Mouse (Mus musculus): Measurements from ENCODE around the gene Gm48551. TPM values are rescaled to one million over a fixed set of nuclear protein-coding genes. Genes with fewer than 3 reads are reported as not detected.

Gene Gm48551
- total RNA-seq, 2 experiments from 2014 or later: 1.7 to 1.8 TPM

DNA sequence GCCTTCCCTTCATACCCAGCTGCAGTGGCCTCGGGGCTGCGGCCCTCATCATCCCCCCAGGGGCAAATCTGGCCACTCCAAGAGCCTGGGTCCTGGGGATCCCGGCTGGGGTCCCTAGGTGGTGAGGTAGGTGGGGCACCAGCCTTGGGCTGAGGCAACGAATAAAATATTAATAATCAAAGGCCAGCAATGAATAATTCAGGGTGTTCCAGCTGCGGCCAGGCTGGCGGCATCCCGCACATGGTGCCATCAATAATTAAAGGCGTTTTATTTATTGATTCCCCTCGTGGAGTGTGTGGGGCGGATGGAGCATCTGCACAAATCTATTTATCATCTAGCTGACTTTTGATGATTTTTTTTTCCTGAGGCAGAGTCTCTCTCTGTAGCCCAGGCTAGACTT is 19.2 kb downstream of the Gm48551 start:
- DNase-seq (ENCODE audit: low spot score in 2 of 2): no peak

DNA sequence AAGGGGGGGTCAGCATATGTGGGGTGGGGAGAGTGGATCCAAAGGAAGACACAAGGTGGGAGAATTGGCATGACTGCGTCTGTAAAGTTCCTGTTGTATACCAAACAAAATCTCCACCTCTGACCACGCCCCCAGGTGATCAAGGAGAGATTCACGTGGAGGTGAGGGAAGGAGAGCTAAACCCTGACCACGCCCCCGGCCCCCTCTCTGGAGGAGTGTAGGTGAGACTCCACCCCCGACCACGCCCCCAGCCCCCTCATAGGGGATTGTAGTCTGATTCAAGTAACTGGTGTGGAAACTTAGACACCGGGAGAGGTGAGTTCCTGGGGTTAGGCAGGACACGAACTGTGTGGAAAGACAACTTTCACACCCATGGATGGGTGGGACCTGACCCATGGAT is 19.8 kb downstream of the Gm48551 start:
- no peak for DNase-seq (ENCODE audit: low spot score in 2 of 2)

DNA sequence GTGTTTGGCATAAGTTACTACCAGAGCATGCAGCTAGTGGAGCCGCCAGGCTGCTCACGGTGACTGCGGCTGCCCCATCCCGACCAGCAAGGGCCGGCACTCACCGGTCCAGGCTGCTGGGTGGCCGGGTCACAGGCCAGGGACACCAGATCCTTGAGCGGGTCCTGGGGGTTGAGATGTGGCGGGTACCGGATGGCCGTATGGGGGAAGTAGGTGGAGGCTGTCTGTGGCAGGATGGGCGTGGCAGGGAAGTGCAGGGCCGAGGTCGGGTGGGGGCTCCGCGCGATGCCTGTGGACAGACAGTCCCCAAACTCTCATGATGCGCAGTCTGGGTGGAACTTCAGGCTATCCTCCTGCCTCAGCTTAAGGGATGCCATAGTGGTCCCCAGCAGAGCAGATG is 20.5 kb downstream of the Gm48551 start:
- no peak for DNase-seq (ENCODE audit: low spot score in 2 of 2)

DNA sequence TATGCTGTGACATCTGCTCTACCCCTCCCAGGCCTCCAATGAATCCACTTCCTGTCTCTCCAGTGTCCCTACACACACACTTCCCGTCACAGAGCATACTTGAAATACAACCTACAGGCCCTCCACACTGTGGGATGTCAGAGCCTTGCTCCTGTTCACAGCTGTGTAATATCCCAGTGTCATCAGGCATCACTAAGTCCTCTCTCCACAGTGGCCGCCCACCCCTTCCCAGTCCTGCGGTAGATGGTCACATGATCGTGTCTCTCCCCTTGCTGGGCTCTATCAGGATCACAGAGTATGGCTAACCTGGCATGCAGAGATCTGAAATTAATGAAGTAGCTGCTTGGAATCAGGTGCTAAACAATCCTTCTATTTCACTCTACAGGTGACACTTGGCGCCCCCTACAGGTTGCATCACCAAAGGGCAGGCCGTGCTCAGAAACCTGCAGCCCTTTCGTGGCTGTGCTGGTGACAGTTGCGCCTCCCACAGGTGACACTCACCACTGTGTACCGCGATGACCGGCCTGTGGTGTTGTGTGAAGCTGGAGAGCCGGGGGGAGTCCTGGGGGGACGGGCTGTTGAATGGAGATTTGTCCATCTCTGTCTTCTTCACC is 21.4 kb downstream of the Gm48551 start:
- DNase-seq (ENCODE audit: low spot score in 2 of 2): no peak

DNA sequence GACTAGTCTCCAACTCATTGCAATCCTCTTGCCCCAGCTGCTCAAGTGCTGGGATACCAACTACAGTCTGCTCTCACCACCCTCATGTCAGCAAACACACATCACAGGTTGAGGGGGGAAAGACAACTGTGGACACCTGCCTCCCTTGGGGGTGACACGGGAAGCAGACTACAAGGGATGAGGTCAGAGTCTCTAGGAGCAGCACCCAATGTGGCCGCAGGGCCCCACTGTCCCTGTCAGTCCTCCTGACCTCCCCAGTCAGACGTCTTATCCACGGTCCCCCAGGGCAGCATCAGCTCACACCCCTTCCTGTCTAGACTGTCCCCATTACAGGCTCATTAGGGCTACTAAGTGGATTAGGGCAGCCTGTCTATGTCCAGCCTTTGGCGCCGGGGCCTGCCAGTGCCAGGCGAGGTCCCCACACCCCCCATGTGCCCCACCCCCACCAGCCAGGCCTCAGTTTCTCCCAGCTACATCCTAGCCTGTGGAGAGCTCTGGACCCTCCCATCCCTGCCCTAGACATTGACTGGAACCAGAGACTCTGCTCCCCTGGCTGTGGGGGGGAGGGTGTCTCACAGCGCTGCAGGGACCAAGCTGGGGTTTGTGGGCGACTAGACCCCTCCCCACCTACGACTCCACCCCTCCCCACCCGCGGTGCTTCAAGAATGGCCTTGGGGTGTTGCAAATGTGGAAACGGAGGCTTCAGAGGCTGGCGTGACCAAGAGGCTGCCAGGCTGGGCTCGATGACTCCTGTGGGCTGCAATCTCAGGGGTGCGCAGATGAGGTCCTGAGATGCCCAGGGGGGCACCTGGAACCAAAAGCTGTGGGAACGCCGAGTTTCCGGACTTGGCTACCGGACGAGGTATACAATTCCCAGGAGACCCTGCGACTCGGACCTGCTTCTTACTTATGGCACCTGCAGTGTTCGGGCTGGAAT is 22.5 kb downstream of the Gm48551 start:
- no peak for DNase-seq (ENCODE audit: low spot score in 2 of 2)

DNA sequence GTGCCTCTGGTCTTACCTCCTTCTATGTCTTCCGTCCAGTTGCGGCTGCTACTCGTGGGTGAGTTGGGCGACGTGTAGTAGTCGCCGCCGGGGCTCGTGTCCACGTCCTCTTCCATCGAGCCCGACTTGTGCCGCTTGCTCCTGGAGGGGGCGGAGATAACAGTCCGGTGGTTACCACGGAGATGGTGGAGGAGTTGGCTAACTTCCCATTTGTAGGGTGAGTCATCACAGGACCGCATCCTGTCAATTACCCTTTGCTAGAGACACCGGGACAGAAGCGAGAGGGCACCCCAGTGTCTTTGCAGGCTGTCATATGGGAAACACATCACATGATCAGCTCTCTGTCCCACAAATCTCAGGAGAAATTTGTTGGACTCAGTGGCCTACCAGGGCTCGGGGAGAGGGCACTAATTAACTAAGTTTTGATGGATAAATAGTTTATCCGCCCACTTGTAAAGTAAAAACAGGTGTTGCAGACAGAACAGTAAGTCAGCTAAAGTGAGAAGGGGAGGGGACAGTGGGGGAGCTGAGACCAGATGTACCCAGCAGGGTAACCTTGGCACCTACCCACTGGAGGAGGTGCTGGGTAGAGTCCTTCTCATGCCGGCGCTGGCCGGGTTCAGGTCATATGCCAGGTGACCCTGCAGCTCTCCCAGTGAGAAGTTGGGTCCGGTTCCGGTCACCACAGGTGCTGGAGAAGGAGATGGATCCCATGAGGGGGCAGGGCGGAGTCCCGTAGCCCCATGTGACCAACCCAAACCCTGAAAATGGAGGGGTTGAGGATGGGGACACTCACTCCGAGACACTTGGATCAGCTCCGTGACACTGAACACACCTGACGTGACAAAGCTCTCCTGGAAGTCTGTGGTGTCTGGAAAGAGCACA is 23.5 kb downstream of the Gm48551 start:
- no peak for DNase-seq (ENCODE audit: low spot score in 2 of 2)

DNA sequence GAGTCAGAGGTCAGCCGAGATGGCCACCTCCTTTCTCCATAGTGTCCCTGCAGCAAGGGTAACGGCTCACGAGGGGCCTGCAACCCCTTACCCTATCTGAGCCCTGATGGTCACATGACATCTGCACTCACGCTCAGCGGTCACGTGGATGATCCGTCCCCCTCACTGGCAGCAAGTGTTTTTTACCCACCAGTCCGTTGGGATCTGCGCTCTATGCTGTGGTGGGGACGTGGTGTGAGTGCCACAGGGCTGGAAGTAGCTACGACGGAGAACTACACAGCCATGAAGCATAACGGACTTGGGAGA is 24.1 kb downstream of the Gm48551 start:
- DNase-seq (ENCODE audit: low spot score in 2 of 2): no peak

DNA sequence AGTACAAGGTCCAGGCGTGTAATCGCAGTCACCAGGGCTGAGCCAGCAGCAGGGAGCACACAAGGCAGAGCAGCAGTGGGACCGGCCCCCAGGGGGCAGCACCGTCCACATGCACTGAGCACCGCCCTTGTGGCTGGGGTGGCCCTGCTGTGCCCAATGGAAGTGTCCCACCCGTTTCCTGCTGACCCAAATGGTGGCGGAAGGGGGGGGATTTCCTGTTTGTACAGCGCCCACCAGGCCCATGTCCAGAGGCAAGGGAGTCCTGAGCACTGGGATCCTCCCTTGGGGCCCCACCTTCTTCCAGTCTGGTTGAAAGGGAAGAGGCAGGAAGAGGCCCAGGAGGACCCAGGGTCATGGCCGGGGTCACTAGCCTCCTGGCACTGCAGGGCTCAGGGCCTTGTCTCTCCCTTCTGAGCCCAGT is 24.6 kb downstream of the Gm48551 start:
- peak in 1 of 2 experiments; percentile 77 for DNase-seq (ENCODE audit: low spot score in 2 of 2)

DNA sequence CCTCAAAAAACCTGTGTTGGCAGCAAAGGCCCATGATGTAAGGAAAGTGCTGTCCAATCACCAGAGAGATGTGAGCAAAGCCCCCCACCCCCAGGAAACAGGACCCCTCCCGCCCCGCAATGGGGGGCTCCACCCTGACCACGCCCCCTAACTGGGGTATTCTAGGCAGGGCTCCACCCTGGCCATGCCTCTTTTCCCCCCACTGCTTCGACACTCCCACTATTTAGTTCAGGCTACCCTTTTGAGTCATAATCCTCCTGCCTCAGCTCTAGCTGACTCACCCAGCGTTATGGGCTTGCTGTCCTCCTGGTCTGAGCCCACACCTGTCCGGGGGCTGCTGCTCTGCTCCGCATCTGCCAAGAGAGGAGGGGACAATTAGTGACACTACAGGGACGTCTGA is 25.1 kb downstream of the Gm48551 start:
- DNase-seq (ENCODE audit: low spot score in 2 of 2): no peak

DNA sequence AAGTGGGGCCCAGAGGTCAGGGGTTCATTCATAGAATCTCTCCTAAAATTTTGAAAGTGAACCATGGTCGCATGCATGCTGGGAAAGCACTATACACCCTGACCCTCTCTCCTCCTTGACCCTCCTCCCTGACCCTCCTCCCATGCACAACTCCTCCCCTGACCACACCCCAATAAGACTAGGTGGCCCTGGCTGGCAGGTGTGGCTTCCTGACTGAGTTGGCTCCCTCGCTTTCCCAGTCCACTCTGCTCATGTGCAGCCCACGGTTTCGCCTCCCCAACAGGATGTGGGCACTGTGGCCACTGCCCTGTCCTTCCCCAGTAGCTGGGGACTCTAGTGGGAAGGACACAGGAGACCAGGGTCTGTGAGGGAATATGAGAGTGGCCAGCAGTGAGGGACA is 26.1 kb downstream of the Gm48551 start:
- DNase-seq (ENCODE audit: low spot score in 2 of 2): no peak

DNA sequence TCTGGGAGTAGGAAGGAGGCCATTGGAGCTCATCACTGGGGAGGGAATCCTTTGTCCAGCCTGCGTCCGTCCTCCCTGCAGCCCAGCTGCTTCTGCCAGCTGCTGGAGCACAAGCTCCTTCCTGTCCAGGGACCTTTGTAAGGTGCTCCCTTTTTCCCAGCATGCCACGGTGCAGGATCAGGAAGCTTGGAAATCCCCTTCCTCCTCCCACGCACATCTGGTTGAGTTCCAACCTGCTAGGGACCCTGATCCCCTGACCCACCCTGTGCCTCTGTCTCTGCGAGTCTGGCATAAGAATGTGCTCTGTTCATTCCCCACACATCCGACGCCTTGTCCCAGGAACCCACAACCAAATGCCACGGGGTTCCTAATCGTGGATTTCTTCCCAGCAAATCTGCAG is 26.7 kb downstream of the Gm48551 start:
- no peak for DNase-seq (ENCODE audit: low spot score in 2 of 2)

DNA sequence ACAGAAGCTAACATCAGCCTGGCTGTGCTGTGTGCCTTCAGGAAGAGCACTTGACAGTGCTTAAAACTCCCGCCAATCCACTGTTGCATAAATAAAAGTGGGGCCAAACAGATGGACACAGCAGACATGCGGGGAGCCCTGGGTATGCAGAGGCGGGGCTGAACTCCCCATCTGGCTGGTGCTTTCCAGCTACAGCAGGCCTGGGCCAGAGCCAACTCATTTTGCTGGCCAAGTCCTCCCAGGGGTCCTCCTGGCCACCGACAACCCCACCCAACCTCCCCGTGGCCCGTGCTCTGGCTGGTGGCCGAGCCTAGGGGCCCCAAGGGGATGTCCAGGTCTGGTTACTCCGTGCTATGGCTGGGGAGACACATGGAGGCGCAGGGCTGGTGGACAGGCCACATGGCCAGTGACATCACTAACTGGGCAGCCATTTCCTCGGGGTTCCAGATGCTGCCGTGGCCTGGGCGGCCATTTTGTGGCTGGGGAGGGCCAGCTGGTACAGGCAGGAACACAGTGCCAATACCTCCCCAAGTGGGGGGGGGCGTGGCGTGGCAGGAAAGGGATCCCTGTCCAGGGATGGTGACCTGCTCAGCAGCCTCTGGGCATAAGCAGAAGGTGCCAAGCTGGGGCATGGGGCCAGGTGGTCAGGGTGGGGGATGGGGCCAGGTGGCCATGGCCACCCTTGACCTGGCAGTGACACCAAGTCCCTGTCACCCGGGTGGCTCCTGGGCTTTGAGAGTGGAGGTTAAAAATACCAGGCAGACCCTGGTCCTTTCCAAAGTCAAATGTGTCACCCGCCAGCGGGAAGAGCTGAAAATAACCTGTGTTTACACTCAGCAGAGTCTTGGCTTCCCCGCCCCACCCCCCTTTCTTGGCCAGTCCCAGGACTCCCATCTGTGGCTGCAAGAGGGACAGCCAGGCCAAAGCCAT is 27.5 kb downstream of the Gm48551 start:
- DNase-seq (ENCODE audit: low spot score in 2 of 2): no peak

DNA sequence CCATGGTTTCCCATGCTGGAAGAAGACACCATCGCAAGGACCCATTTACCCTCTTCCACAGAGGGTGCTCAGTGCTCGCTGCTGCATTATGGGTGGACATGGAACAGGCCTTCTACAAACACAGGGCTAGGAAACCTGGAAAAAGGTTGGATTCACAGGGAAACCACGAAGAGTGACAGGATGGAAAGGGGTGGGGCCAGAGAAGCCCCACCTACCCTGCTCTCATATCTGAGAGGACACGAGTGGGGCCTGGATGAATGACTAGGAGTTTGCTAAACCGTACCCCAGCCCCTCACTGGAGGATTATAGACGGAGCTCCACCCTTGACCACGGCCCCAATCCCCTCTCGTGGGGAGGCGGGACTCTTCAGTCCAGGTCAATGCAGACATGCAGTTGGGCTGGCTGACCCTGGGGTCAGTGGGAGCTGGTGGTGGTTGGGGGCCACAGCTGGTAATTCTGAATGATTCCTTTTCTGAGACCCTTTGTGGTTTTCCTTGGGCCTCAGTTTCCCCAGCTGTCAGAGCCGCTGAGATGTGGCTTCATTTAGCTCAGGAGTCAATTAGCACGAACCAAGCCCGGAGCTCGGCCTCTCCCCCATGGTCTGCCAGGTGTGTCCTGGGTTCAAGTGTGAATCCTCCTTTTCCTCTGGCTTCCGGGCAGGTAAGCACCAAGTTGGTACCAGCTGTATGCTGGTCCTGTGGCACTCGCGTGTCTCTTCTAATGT is 28.5 kb downstream of the Gm48551 start:
- DNase-seq (ENCODE audit: low spot score in 2 of 2): no peak

DNA sequence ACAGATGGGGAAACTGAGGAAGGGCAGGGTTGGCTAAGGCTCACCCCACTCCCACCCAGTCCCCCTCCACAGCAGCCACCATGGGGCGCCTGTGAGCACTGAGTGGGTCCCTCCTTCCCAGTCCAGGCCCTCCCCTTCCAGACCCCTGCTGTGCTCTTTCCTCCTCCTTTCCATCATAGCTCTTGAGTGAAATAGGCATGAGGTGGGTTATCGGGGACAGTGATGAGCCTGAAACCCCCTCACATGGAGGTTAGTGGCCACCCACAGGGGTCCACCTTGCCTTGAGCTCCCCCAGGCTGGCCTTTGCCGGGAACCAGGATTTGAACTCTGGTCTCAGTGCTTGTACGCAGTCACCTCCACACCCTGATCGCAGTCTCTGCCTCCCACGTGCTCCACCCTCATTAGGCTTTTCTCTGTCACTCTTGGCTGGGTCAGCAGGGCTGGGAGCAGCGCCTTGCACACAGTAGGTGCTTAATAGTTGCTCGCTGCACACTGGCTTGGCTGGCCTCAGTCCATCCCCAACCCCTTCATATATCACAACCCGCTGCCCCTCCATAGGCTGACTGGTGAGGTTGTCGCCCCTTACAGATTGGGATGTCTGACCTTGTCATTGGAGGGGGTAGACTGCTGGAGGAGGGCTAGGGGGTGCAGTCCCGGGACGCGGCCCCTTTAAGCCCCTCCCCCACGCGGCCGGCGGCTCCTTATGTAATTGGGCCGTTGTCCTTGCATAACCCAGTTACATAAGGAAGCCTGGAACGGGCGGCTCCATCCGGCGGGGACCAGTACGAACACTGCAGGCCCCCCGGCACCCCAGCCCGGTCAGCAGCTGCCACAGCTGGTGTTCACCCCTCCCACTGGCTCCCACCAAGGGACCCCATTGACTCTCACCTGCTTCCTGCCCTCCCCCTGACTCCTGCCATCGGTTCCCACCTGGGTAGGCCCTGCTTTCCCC is 29.3 kb downstream of the Gm48551 start:
- DNase-seq (ENCODE audit: low spot score in 2 of 2): peak in 1 of 2 experiments; percentile 70

DNA sequence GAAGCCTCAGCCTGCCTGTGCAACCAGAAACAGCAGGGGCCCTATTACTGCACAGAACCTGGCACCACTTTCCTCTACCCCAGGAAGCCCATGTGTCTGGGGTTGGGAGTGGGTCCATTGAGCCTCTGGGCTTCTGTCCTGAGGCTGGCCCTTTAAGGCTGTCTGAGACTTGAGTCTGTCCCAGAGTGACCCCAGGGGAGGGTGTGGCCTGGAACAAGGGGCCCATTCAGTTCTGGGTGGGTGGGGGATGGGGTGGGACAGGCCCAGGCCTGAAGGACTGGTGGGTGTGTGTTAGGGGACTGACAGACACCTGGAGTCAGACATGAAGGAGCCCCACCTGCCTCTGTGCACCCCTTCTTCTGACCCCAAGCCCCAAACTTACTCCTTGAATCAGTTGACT is 30.4 kb downstream of the Gm48551 start:
- no peak for DNase-seq (ENCODE audit: low spot score in 2 of 2)

DNA sequence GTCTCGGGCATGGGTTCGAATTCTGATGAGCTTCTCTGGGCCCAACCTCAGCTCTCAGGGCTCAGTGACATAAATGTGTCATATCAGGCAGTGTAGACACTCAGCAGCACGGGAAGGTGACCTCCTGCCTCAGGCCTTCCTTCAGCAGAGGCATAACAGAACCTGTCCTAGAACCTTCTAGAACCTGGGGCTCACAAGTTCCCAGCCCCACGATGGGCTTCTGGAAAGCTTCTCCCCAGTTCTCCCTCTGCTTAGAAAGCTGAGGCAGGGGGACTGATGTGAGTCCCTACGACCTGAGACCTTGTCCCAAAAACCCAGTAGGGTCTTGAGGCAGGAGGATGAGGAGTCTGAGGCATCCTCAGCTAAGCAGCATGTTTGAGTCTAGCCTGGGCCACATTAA is 30.9 kb downstream of the Gm48551 start:
- no peak for DNase-seq (ENCODE audit: low spot score in 2 of 2)

DNA sequence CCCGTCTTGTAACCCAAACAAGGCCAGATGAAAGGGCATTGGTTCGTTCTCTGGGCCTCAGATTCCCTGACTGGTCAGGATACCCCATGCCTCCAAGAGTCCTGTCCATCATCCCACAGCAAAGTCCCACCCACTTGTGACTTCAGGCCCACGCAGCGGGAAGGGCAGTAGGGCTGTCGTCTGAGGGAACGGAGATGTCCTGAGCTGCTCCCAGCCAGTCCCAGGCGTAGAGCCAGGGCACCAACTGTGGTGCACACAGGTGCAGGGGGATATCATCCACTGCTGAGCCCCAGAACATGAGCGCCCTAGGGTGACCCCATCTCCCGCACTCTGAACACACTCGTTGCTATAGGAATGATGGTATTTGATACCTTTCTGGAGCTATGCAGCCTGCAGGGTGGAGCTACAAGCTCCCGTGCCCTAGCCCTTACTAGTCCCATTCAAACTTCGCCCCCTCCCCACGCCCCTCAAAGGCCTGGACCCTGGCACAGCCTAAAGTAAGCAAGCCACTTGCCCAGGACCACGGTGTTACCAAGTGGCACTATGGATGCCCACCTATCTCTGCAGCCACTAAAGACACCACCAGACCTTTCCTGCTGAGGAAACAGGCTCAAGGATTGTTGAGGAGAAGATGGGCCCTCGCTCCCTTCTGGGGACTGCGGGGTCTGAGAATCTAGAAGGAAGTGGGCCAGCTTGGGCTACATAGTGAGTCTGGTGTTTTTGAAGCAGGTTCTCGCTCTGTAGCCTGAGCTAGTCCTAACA is 31.5 kb downstream of the Gm48551 start:
- DNase-seq (ENCODE audit: low spot score in 2 of 2): no peak

DNA sequence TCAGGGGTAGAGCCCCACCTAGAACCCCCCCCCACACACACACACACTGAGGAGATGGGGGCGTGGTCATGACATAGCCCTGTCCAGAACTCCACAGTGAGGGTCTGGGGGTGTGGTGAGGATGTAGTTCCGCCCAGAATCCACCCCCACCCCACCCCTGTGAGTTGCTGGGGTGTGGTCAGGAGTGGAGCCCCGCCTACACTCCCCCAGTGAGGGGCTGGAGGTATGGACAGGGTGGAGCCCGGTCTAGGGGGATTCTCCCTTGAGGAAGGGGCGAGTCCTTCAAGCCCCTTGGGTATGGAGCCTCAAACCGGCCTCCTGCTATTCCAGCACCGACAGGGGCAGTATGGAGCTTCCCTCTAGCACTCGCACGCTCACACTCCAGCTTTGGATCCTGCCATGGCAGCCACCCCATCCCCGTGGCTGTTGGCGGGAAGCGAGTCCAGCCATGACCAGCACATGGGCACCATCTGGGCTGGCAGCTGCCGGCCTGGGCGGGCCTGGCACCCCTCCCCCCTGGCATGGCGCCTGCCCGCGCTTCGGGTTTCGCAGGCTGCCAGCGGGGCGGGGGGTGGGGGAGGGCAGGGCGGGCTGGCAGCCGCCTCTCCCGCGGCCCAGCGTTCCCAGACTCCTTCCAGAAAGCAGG is 32.4 kb downstream of the Gm48551 start:
- no peak for DNase-seq (ENCODE audit: low spot score in 2 of 2)
